Mouse (Mus musculus): Measurements from ENCODE around the gene Trnp1. TPM values are rescaled to one million over a fixed set of nuclear protein-coding genes. Genes with fewer than 3 reads are reported as not detected.
A peak's percentile ranks its signal among the peaks of the same experiment; 100 is the strongest.

Gene Trnp1
- polyA plus RNA-seq, 1 experiment from 2014 or later, result 2.0 TPM

DNA sequence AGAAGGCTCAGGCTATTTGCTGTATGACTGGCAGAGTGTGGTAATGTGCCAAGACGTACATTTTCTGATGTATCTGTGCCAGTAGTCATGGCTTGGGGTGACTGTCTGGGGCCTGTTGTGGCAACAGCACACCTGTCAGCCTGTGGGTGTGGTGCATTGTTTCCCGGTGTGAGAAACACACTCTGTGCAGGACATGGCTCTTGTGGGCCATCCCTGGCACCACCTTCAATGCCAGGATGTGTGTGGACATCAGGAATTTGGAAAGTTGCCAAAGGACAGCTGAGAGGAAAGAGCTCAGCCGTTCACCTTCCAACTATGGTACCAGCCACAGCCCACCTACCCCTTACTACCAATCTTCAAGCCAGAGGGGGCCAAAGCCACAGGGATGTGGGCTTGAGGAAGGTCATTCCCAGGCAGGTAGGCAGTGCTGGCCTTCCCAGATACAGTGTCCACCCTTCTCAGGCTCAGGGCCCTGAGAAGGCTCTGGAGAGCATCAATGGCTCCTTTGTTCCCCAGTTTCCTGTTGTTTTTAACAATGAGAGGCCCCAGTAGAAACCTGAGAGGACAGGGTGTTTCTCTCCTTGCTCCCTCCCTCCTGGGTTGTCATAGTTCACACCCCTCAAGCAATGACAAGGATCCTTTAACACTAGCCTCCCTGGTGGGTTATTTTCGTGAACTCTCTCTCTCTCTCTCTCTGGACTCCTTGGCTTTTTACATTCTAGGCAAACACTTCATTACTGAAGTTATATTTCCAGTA is 8.7 kb downstream of the Trnp1 start:
- H3K9ac ChIP-seq (replicated peaks; ENCODE audit: low read length), result no peak overlapping the region
- H3K36me3 ChIP-seq (replicated peaks; ENCODE audit: control insufficient read depth, insufficient read depth, low read depth, low read length), result no peaks in the 10 kb centered on the region
- no peaks in the 10 kb centered on the region; the same call in 1 of the 2 replicates for H3K4me1 ChIP-seq (ENCODE audit: control insufficient read depth, insufficient read depth, low read length)
- no peak overlapping the region for H3K4me2 ChIP-seq (ENCODE audit: low read depth, low read length)
- peak; percentile 36 for DNase-seq (ENCODE audit: low spot score)
- WGBS, result 53% methylated on average over 4 of the region's 4 CpGs
- no peak for ATAC-seq (replicated peaks; ENCODE audit: insufficient number of reproducible peaks, low FRiP score, low TSS enrichment, low read depth)
- H3K4me3 ChIP-seq (ENCODE audit: low read depth, low read length), result no peak overlapping the region
- no peaks in the 10 kb centered on the region for H3K27me3 ChIP-seq (ENCODE audit: control insufficient read depth, insufficient read depth, low read length)
- H3K27ac ChIP-seq (replicated peaks; ENCODE audit: low read depth, low read length), result 0 out of 2 replicates have a peak overlapping the region, but pooled peaks have one; percentile 20
- H3K9me3 ChIP-seq (replicated peaks; ENCODE audit: control insufficient read depth, low read length), result no peaks in the 10 kb centered on the region

DNA sequence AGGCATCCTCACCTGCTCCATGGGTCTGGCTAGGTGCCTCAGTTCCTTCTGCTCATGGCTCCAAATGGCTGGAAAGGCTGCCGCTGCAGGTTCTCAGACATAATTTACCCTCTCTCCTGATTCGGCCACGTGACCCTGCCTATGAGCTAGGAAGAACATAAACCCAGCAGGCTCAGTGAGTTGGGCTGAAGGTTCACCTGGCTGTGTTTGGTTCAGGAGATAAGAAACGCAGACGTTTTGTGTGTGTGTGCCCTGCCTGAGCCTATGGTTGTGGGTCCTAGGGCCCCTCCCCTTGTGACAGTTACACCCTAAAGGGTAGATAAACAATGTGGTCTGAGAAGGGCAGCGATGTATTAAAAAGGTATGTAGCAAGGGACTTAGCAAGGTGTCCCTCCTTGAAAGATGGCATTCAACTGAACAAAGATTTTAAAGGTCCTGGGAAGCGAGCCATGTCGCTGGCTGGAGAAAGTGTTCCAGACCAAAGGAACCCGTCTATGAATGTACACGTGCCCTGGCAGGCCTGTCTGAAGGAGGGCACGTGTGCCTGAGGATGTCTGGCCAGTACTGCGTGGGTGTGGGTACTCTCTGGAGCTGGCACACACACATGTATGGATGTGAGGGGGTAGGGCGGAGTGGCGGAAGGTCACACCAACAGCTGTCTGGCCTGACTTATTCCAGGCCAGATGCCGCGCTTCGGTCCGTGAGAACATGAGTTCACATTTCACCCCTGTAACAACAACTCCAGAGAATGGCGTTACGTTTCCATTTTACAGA is 9.5 kb downstream of the Trnp1 start:
- no peak overlapping the region for H3K9ac ChIP-seq (replicated peaks; ENCODE audit: low read length)
- 79% methylated on average over 20 of the region's 20 CpGs for WGBS
- no peak overlapping the region for H3K4me3 ChIP-seq (ENCODE audit: low read depth, low read length)
- no peak for ATAC-seq (replicated peaks; ENCODE audit: insufficient number of reproducible peaks, low FRiP score, low TSS enrichment, low read depth)
- DNase-seq (ENCODE audit: low spot score), result no peak
- no peak overlapping the region for H3K4me2 ChIP-seq (ENCODE audit: low read depth, low read length)
- no peaks in the 10 kb centered on the region for H3K9me3 ChIP-seq (replicated peaks; ENCODE audit: control insufficient read depth, low read length)
- H3K27me3 ChIP-seq (ENCODE audit: control insufficient read depth, insufficient read depth, low read length), result no peaks in the 10 kb centered on the region
- no peak overlapping the region for H3K27ac ChIP-seq (replicated peaks; ENCODE audit: low read depth, low read length)
- H3K36me3 ChIP-seq (replicated peaks; ENCODE audit: control insufficient read depth, insufficient read depth, low read depth, low read length), result no peaks in the 10 kb centered on the region
- no peaks in the 10 kb centered on the region; the same call in 1 of the 2 replicates for H3K4me1 ChIP-seq (ENCODE audit: control insufficient read depth, insufficient read depth, low read length)

DNA sequence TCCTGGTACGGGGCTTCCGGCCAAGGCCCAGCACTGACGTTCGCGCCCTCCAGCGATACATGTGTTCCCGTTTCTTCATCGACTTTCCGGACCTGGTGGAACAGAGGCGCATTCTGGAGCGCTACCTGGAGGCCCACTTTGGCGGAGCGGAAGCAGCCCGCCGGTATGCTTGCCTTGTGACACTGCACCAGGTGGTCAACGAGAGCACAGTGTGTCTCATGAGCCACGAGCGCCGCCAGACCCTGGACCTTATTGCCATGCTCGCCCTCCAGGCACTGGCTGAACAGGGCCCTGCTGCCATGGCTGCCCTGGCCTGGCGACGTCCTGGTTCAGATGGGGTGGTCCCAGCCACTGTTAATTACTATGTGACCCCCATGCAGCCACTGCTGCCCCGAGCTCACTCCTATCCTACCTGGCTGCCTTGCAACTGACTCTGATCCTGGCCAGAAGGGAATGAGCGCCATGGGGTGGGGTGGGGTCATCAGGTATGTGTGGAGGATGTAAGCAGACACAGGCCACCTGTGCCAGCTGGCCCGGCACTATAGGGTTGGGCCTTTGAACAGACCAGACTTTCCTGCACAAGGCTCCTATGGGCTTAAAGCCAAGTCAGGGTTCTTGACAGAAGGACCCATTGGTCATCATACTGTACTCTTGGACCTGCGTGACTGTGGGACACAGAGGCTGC is 11.5 kb downstream of the Trnp1 start:
- no peak overlapping the region for H3K4me2 ChIP-seq (ENCODE audit: low read depth, low read length)
- no peak for ATAC-seq (replicated peaks; ENCODE audit: insufficient number of reproducible peaks, low FRiP score, low TSS enrichment, low read depth)
- 95% methylated on average over 26 of the region's 26 CpGs for WGBS
- H3K36me3 ChIP-seq (replicated peaks; ENCODE audit: control insufficient read depth, insufficient read depth, low read depth, low read length), result no peaks in the 10 kb centered on the region
- no peak overlapping the region for H3K4me3 ChIP-seq (ENCODE audit: low read depth, low read length)
- no peaks in the 10 kb centered on the region; the same call in 1 of the 2 replicates for H3K4me1 ChIP-seq (ENCODE audit: control insufficient read depth, insufficient read depth, low read length)
- no peak for DNase-seq (ENCODE audit: low spot score)
- H3K9me3 ChIP-seq (replicated peaks; ENCODE audit: control insufficient read depth, low read length), result no peaks in the 10 kb centered on the region
- H3K27ac ChIP-seq (replicated peaks; ENCODE audit: low read depth, low read length), result no peak overlapping the region
- no peaks in the 10 kb centered on the region for H3K27me3 ChIP-seq (ENCODE audit: control insufficient read depth, insufficient read depth, low read length)
- H3K9ac ChIP-seq (replicated peaks; ENCODE audit: low read length), result no peak overlapping the region

DNA sequence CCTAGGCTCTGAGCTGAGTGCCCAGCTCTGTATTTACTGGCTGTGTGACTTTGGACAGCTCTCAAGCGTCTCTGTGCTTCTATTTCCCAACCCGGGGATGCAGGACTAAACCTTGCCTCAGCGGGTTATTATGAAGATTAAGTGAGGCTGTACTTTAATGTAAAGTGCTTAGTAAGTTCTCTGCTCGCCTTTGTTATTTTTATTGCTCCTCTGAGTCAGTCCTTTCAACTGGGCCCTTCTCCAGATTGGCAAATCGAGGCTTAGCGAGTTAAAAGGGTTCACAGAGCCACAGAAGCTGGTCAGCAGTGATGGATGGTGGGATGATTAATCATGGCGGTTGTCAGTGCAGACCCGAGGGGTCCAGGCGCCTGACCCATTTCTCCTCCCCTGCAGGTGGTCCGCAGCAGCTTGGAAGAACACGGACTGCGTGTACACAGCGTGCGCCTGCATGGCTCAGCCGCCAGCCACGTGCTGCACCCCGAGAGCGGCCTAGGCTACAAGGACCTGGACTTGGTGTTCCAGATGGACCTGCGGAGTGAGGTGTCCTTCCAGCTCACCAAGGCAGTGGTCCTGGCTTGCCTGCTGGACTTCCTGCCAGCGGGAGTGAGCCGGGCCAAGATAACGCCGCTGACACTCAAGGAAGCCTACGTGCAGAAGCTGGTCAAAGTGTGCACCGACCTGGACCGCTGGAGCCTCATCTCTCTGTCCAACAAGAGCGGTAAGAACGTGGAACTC is 12.5 kb downstream of the Trnp1 start:
- no peak for DNase-seq (ENCODE audit: low spot score)
- WGBS, result 87% methylated on average over 28 of the region's 28 CpGs
- ATAC-seq (replicated peaks; ENCODE audit: insufficient number of reproducible peaks, low FRiP score, low TSS enrichment, low read depth), result no peak
- peaks cover 3% of the 10 kb centered on the region; the same call in 1 of the 2 replicates for H3K27me3 ChIP-seq (ENCODE audit: control insufficient read depth, insufficient read depth, low read length)
- no peaks in the 10 kb centered on the region for H3K36me3 ChIP-seq (replicated peaks; ENCODE audit: control insufficient read depth, insufficient read depth, low read depth, low read length)
- no peak overlapping the region for H3K27ac ChIP-seq (replicated peaks; ENCODE audit: low read depth, low read length)
- no peak overlapping the region for H3K9ac ChIP-seq (replicated peaks; ENCODE audit: low read length)
- H3K4me1 ChIP-seq (ENCODE audit: control insufficient read depth, insufficient read depth, low read length), result no peaks in the 10 kb centered on the region; the same call in 1 of the 2 replicates
- no peaks in the 10 kb centered on the region for H3K9me3 ChIP-seq (replicated peaks; ENCODE audit: control insufficient read depth, low read length)
- H3K4me3 ChIP-seq (ENCODE audit: low read depth, low read length), result no peak overlapping the region
- no peak overlapping the region for H3K4me2 ChIP-seq (ENCODE audit: low read depth, low read length)

DNA sequence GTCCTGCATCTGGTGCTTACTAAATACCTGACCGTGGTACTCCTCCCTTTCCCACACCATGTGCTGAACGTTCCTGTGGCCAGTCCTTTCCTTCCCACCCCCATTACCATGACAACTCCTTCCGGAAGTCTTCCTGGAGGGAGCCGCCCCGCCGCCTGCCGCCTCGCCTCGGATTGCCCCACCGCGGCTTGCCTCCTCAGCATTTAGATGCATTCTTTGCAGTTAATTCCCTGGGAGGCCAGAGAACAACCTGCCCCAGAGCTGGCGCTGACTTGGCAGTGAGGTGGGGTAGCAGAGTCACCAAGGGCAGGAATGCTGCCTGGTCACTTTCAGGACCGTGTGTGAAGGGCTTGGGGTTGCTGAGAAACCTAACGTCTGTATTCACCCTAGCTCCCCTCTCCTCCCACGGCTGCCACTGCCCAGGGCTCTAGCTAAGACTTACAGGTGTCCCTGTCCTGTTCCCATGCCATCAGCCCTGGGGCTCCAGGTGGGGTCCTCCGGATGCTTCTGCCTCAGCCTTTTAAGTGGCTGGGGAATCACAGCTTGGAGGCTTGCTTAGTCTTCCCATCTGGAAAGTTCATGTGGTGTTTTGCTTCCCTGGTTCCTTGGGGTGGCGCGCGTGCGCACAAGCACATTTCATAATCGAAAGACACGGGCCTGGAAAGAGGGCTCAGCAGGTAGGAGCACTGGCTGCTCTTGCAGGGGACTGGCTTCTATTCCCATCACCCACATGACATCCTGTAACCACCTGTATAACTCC is 13.9 kb downstream of the Trnp1 start:
- ATAC-seq (replicated peaks; ENCODE audit: insufficient number of reproducible peaks, low FRiP score, low TSS enrichment, low read depth), result no peak
- H3K4me1 ChIP-seq (ENCODE audit: control insufficient read depth, insufficient read depth, low read length), result peaks cover 2% of the 10 kb centered on the region; the same call in 1 of the 2 replicates
- H3K36me3 ChIP-seq (replicated peaks; ENCODE audit: control insufficient read depth, insufficient read depth, low read depth, low read length), result no peaks in the 10 kb centered on the region
- H3K27me3 ChIP-seq (ENCODE audit: control insufficient read depth, insufficient read depth, low read length), result peaks cover 11% of the 10 kb centered on the region
- no peak overlapping the region for H3K27ac ChIP-seq (replicated peaks; ENCODE audit: low read depth, low read length)
- H3K4me2 ChIP-seq (ENCODE audit: low read depth, low read length), result peak overlapping the region; percentile 24
- DNase-seq (ENCODE audit: low spot score), result peak; percentile 52
- WGBS, result 9% methylated on average over 22 of the region's 22 CpGs
- no peak overlapping the region for H3K9ac ChIP-seq (replicated peaks; ENCODE audit: low read length)
- no peak overlapping the region for H3K4me3 ChIP-seq (ENCODE audit: low read depth, low read length)
- H3K9me3 ChIP-seq (replicated peaks; ENCODE audit: control insufficient read depth, low read length), result no peaks in the 10 kb centered on the region

DNA sequence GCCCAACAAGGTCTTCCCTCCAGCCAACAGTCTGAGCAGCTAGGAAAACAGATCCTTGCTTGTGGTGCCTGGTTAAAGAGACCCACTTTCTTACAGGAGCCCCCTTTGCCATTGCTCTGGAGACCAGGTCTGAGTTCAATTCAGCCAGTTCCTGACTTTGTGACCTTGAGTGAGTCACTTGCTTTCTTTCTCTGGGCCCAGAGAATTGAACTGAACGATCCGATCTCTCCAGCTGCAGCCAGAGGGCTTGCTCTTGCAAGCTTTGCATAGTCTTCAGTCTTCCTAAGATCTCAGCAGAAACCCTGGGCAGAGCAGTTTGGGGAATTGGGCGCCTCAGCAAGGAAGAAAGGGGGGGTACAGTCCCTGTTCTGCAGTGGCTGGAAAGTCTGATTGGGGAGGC is 15.9 kb downstream of the Trnp1 start:
- peaks cover 2% of the 10 kb centered on the region; the same call in 1 of the 2 replicates for H3K4me1 ChIP-seq (ENCODE audit: control insufficient read depth, insufficient read depth, low read length)
- H3K9me3 ChIP-seq (replicated peaks; ENCODE audit: control insufficient read depth, low read length), result no peaks in the 10 kb centered on the region
- H3K4me2 ChIP-seq (ENCODE audit: low read depth, low read length), result no peak overlapping the region
- H3K27ac ChIP-seq (replicated peaks; ENCODE audit: low read depth, low read length), result no peak overlapping the region
- H3K36me3 ChIP-seq (replicated peaks; ENCODE audit: control insufficient read depth, insufficient read depth, low read depth, low read length), result no peaks in the 10 kb centered on the region
- DNase-seq (ENCODE audit: low spot score), result no peak
- WGBS, result 85% methylated on average over 3 of the region's 3 CpGs
- ATAC-seq (replicated peaks; ENCODE audit: insufficient number of reproducible peaks, low FRiP score, low TSS enrichment, low read depth), result no peak
- no peak overlapping the region for H3K4me3 ChIP-seq (ENCODE audit: low read depth, low read length)
- H3K9ac ChIP-seq (replicated peaks; ENCODE audit: low read length), result no peak overlapping the region
- peaks cover 11% of the 10 kb centered on the region for H3K27me3 ChIP-seq (ENCODE audit: control insufficient read depth, insufficient read depth, low read length)

DNA sequence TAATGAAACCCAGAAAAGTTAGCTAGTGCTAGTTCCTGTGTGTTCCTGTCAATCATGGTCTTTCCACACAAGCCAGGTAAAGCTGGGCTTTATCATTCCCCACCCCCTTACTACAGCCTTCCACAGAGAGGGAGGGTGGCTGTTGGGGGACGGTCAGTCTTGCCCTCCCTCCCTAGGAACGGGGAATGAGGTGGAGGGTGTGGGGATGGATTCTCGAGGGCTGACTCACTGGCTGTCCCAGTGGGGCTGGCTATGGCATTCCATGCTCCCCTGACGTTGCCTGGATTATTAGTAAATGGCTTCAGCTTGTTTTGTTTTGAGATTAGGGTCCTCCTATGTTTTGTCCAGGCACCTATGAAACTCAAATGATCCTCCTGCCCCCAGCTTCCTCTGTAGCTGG is 16.9 kb downstream of the Trnp1 start:
- WGBS, result 33% methylated on average over 4 of the region's 4 CpGs
- no peaks in the 10 kb centered on the region for H3K36me3 ChIP-seq (replicated peaks; ENCODE audit: control insufficient read depth, insufficient read depth, low read depth, low read length)
- ATAC-seq (replicated peaks; ENCODE audit: insufficient number of reproducible peaks, low FRiP score, low TSS enrichment, low read depth) (no peak), DNase-seq (ENCODE audit: low spot score) (no peak)
- no peaks in the 10 kb centered on the region for H3K9me3 ChIP-seq (replicated peaks; ENCODE audit: control insufficient read depth, low read length)
- H3K4me1 ChIP-seq (ENCODE audit: control insufficient read depth, insufficient read depth, low read length), result peaks cover 2% of the 10 kb centered on the region; the same call in 1 of the 2 replicates
- no peak overlapping the region for H3K4me2 ChIP-seq (ENCODE audit: low read depth, low read length)
- no peak overlapping the region for H3K4me3 ChIP-seq (ENCODE audit: low read depth, low read length)
- H3K27me3 ChIP-seq (ENCODE audit: control insufficient read depth, insufficient read depth, low read length), result peaks cover 11% of the 10 kb centered on the region
- H3K9ac ChIP-seq (replicated peaks; ENCODE audit: low read length), result no peak overlapping the region
- no peak overlapping the region for H3K27ac ChIP-seq (replicated peaks; ENCODE audit: low read depth, low read length)

Data from embryonic facial prominence, embryonic 11.5 days (tissue).